Mouse (Mus musculus): ENCODE results near the gene Exoc4. TPM values are rescaled to one million over a fixed set of nuclear protein-coding genes. Genes with fewer than 3 reads are reported as not detected.

Gene Exoc4
- total RNA-seq, 2 experiments from 2014 or later, result 72.2 to 76.3 TPM

- intact Hi-C loops (cut with DNase I), result no loop called here
- peak in 1 of 2 experiments; percentile 41 for DNase-seq (ENCODE audit: low spot score in 2 of 2)
These were observed 557.3 kb downstream of the Exoc4 start for GRCm38 (mm10) chr6:33806072-33806782.

GRCm38 (mm10) chr6:33814386-33814785 lies 565.5 kb downstream of the Exoc4 start:
- intact Hi-C loops (cut with DNase I), result no loop called here
- DNase-seq (ENCODE audit: low spot score in 2 of 2), result no peak

DNA sequence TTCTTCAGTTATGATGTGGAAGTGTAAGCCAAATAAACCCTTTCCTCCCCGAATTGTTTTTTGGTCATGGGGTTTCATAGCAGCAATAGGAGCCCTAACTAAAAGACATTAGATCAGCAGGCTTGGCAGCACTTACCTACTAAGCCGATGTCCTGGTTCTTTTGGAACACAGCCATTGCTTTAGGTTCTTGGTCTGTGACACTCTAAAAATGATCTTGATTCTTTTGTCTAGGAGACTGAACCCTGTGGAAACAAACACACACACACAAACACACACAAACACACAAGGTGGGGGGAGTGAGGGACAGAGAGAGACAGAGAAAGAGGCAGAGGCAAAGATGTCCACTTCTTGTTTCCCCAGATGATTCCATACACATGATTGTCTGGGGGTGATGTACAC lies 574.3 kb downstream of the Exoc4 start:
- intact Hi-C loops (cut with DNase I), result no loop called here
- no peak for DNase-seq (ENCODE audit: low spot score in 2 of 2)

DNA sequence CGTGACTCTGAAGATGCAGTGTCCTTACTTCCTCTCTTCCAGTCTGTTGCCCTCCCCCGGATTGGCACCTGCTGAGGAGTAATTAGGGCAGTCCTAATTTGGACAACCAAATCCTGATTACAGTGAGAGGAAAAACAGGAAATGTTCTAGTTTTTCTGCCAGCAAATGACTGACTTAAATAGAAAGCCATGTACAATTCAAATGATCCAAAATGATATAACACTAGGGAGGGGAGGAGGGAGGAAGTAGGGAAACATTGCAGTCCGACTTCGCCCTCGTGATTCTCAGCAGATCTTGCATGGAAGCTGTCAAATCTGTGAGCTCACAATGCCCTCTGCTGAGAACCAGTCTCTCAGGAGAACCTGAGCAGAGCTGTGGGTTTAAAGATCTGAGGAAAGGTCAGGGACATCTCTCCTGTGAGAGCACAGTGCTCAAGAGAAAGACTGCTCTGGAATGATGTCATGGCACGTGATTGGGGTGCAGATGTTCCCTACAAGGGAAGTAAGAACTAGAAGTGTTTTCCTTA lies 575.0 kb downstream of the Exoc4 start:
- peak; percentile 48 to 86 for DNase-seq (ENCODE audit: low spot score in 2 of 2)
- intact Hi-C loops (cut with DNase I), result no loop called here

GRCm38 (mm10) chr6:33828499-33828898 lies 579.6 kb downstream of the Exoc4 start:
- intact Hi-C loops (cut with DNase I), result no loop called here
- DNase-seq (ENCODE audit: low spot score in 2 of 2), result peak in 1 of 2 experiments; percentile 51

- no peak for DNase-seq (ENCODE audit: low spot score in 2 of 2)
- intact Hi-C loops (cut with DNase I), result no loop called here
These were observed 580.4 kb downstream of the Exoc4 start for GRCm38 (mm10) chr6:33829261-33829660.

- no peak for DNase-seq (ENCODE audit: low spot score in 2 of 2)
- intact Hi-C loops (cut with DNase I), result no loop called here
These were observed 582.4 kb downstream of the Exoc4 start for GRCm38 (mm10) chr6:33831276-33831675.

- intact Hi-C loops (cut with DNase I), result no loop called here
- no peak for DNase-seq (ENCODE audit: low spot score in 2 of 2)
These were observed 584.1 kb downstream of the Exoc4 start for GRCm38 (mm10) chr6:33832978-33833377.

DNA sequence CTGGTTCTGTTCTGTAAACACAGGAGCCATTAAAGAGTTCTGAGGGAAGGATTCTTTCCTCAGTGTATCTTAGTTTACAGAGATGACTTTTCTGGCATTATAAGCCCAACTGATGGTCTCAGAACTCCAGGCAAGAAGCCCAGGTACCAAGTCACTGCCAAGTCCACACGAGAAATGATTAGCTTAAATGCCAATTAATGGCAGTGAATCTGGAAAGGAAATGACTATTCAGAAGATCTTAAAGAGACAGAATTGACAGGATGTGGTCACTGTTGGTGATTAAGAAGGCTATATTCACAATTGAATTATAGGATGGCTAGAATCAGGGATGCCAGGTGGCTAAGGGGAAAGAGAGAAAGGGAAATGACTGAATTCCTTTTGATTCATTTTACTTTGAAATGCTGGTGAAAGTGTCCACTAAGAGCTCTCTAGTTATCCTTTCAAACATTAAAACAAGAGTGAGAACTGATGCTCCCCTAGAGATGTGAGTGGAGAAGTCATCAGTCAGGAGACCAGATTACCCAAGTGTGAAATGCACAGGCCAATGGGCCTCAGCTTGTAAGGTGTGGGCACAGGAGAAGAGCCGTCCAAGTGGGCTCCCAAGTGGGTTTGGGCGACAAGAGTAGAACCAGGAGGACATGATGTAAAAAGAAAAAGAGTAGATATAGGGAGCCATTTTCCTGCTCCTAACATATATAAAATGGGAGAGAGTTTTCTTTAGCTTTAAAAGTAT lies 587.3 kb downstream of the Exoc4 start:
- intact Hi-C loops (cut with DNase I), result no loop called here

GRCm38 (mm10) chr6:33842901-33843300 lies 594.0 kb downstream of the Exoc4 start:
- DNase-seq (ENCODE audit: low spot score in 2 of 2), result no peak

More for the DNA sequence above, 587.3 kb downstream of the Exoc4 start:
- DNase-seq (ENCODE audit: low spot score in 2 of 2), result no peak

DNA sequence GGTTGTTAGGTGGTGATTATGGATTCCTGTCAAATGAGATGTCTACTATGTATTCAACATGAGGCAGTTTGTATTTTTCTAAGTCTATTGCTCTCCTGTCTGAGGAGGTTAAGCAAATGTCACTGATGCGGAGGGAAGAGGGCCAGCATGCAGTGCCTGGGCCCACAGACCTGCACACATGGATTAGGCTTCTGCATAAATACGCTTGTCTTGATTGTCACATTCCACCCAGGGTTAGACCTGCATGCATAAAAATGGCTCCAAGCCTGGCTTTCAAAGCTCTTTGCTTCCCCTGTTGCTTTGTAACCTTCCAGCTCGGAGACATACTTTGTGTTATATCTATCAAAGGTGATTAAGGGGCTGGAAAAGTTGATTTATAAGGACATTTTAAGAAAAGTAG lies 610.2 kb downstream of the Exoc4 start:
- no peak for DNase-seq (ENCODE audit: low spot score in 2 of 2)
- intact Hi-C loops (cut with DNase I), result no loop called here

More at GRCm38 (mm10) chr6:33842901-33843300, 594.0 kb downstream of the Exoc4 start:
- intact Hi-C loops (cut with DNase I), result no loop called here

DNA sequence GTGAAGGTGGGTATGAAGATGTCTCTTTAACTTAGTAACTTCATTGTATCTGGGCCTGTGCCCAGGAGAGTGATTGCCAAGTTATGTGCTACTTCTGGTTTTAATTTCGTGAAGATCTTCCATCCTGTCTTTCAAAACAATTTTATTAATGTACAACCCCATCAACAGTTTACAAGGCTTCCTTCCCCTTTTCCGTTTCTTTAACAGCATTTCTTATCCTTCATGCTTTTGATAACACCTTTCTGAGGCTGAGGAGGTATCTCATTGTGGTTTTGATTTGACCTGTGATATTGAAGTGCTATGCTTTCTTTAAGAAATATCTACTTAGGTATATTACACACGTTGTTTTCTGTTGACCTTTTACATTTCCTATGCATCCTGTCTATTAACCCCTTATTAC lies 616.9 kb downstream of the Exoc4 start:
- intact Hi-C loops (cut with DNase I), result no loop called here
- no peak for DNase-seq (ENCODE audit: low spot score in 2 of 2)

DNA sequence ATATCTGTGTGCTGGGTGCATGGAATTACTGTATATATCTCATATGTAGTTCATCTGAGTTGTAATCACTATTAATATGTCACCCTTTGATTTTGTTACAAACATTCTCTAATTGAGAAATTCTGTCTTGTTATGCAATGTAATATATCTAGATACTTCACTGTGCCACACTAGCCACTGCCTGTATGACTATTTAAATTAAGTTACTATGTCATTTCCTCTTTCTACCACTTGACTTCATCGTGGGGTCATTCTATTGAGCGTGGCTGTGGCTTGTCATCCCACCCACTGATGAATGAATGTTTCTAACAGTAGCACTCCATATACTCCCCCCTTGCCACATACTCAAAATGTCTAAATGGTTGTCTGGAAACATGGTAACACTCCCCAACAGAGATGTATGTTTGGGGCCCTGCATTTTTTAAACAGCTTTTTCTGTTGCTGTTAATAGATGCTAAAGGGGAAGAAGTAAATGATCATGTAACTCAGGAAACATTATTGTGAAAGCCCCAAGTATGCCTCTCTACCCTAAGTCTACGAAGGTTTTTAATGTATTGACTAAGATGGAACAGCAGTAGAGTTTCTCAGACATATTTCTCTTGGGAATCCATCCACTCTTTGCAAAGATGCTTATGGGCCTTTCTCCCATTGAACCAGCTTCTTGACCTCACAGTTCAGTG lies 618.2 kb downstream of the Exoc4 start:
- intact Hi-C loops (cut with DNase I), result no loop called here
- DNase-seq (ENCODE audit: low spot score in 2 of 2), result no peak

DNA sequence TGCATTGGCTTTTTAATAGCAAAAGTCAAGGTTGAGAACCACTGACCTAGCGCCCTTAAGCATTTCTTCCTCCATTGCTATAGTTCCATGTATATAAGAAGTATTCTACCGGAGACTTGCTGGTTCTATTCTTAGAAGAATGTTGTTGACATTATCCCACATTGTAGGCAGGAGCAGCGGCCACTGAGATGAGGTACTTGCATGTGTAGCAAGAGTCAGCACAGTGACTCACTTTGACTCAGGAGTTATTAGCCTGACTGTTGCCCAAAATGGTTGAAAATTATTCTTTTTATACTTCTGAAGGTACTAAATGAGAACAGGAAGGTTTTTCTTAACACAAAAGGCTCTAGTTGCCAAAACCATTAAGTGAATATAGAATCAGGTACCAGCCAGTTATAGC lies 620.4 kb downstream of the Exoc4 start:
- no peak for DNase-seq (ENCODE audit: low spot score in 2 of 2)
- intact Hi-C loops (cut with DNase I), result no loop called here

DNA sequence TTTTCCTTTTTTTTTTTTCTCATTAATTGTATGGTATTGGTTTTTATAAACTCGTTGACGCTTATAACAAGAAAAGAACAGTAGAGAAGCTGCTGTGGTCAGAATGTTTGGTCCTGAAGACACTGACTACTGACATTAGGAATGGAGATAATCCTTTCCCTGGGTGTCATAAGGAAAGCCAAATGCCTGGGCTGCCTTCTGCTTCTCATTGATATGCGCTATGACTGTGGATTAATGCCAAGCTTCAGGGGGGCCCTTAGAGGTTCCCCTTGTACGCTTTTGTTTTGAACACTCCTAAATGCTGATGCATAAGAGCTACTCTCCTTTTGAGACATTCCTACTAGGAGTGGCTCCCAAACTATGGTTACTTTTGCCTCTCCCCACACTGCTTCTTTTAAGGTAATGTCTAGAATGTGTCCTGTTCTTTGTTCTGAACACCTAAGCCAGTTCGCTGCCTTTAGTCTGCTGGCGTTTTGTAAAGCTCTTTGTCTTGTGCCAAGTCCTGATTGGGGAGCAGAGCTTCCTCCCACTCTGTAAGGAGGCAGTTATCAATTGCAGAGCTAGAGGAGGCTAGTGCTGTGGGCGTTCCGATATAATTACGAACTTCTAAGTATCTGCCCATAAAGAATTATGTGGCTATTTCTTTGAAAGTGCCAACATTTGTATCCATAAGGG lies 621.7 kb downstream of the Exoc4 start:
- intact Hi-C loops (cut with DNase I), result no loop called here
- DNase-seq (ENCODE audit: low spot score in 2 of 2), result no peak

DNA sequence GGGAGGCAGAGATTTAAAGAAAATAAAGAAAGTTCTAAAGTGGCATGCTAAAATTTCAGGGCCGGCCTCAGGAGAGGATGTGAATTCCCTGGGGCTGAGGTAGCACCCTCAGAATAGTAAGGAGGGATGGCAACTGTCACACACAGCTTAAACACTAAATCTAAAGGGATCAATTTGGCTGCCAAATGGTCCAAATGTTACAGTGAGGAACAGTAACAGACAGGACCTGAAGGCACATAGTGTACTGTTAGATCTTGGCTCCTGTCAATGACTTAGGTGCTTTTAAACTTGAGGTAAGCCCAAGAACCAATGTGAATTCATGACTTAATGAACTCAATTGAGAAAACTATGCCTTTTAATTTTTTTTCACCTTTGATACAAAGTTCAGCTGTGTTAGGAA lies 622.4 kb downstream of the Exoc4 start:
- no peak for DNase-seq (ENCODE audit: low spot score in 2 of 2)
- intact Hi-C loops (cut with DNase I), result no loop called here

DNA sequence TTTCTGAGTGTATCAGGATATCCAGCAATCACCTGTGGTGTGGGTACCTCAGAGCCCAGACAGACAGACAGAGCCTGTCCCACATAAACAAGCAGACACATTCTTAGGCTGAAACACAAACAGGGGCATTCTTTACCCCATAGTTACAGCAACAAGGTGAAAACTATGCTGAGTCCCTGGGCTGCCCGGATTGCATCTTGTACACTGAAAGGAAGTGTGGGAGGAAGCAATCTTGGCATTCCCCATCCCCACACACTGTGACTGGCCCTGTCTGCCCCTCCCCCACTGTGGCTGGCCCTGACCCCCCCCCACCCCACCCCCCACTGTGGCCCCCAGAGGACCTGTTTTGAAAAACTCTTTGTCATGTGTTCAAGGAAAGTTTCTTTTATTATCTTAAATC lies 623.3 kb downstream of the Exoc4 start:
- intact Hi-C loops (cut with DNase I), result no loop called here
- no peak for DNase-seq (ENCODE audit: low spot score in 2 of 2)

GRCm38 (mm10) chr6:33873000-33873399 lies 624.1 kb downstream of the Exoc4 start:
- intact Hi-C loops (cut with DNase I), result no loop called here
- DNase-seq (ENCODE audit: low spot score in 2 of 2), result no peak

DNA sequence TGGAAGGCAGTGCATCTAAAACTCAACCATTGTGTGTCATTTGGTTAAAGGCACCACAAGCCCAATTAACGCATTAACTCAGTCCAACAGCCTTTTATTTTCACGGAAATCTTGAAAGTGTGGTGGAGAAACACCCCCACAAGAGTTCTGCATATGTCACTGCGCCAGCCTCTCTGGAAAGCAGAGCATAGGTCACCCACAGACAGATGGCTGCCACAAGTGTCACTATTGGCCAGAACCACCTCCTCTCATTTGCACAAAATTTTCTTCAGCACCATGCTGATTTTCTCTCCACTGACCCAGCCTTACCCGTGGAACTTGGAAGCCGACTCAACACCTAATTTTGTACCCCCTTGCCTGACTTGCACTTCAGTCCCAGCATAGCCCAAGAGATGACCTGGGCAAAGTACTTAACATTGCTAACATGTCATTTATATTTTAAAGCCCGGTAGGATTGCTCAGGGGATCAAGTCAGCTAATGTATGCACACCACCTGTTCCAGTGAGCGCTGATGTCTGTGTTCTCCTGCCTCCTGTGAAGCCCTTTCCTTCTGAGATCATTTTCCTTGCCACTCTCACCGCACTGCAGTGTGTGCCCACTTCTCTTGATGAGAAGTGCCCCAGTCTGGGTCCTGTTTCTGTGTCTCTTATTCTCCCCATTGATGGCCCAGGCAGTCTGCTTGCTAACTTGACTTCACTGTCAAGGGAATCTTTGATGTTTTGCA lies 625.6 kb downstream of the Exoc4 start:
- DNase-seq (ENCODE audit: low spot score in 2 of 2), result no peak

More for the DNA sequence above, 625.6 kb downstream of the Exoc4 start:
- intact Hi-C loops (cut with DNase I), result no loop called here
